Mouse (Mus musculus) Patski (cell line): ENCODE data around the gene Mtcl1. TPM values are rescaled to one million over a fixed set of nuclear protein-coding genes. Genes with fewer than 3 reads are reported as not detected.
A peak's percentile ranks its signal among the peaks of the same experiment; 100 is the strongest.

Experiments used
- ATAC-seq: fragments of 100-300 bp; one replicate; pipeline ENCODE4 v1.8.0; 2021
- CTCF ChIA-PET: fragments of 350-600 bp; sonication (Branson Sonifier 250); formaldehyde crosslinking; loops from one replicate; lab custom pipeline; 2022; ENCODE audit warnings: inconsistent platforms; lab: Charles Lee
- POLR2A ChIA-PET: fragments of 350-600 bp; sonication (Branson Sonifier 250); formaldehyde crosslinking; loops from one replicate; lab custom pipeline; 2022; ENCODE audit warnings: antibody characterized with exemption, inconsistent platforms; lab: Charles Lee
- DNase-seq: peaks from one replicate; pipeline ENCODE4 v3.0.0-alpha.2; 2011; ENCODE audit warnings: low read depth, low spot score
- H3K27me3 ChIP-seq: fragments of 371-371 bp; one replicate; pipeline ENCODE4 v1.5.1; 2021
- CTCF ChIP-seq: fragments of 100-300 bp; IDR thresholded peaks from one replicate; pipeline ENCODE4 v1.5.1; 2021
- in situ Hi-C: fragments of 300-500 bp; cut with MboI; formaldehyde crosslinking; loops from 3 replicates; pipeline ENCODE4 v1.11.1; 2018; ENCODE audit warnings: low pct_unique_long_range_greater_than_20kb, mixed read lengths
- polyA plus RNA-seq: library from polyadenylated mRNA; unstranded; gene quantifications from one replicate; pipeline ENCODE4 v1.2.3, GENCODE M21; 2021

Mtcl1 gene
- polyA plus RNA-seq: 17.5 TPM

DNA sequence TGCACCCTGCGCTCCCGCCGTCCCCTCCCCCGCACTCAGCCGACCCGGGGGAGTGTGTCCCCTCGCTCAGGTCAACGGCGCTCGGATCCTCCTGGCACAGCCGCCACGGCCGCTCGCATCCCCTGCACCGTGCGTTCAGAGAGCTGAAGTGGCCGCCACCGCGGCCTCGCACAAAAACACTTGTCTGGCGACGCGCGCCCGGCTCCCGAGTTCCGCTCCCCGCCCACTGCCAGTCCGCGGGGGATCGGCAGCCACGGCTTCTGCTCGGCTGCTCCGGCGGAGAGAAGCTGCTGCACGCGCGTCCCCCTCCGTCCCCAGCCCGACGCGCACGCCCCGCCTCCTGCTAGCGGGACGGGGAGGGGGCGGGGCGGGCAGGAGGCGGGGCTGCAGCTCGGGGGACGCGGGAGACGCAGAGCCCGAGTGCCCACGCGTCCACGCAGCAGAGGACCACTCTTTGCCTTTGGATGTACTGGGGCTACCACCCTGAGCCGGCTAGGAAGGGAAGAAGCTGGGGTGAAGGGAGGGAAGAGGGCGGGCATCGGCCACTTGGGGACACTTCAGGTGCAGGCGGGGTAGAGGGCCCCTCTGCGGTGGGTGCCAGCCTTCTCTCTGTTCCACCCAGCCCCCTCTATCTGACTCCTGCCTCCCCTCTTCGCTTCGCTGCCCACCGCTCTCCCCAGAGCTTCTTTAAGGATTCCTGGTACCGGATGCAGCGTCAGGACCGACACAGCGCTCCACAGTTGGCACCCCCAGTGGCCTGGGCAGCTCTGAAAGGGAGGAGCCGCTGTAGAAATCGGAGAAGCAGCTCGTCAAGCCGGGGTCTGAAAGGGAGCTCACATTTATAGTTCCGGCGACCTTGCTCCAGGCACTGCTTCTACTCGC, at the start of gene Mtcl1:
TSS of gene Mtcl1 (minus strand) at position 291 of the 882 bp plus-strand sequence.
- POLR2A ChIA-PET: interaction anchor here (1.2 to 1.4 kb wide), 2 partner anchors 38 to 110 kb away, joined by 3 read pairs; no protein-coding TSS in a partner anchor
- peak; percentile 56 for ATAC-seq
- CTCF ChIA-PET: interaction anchor here (0.8 to 1.7 kb wide), 7 partner anchors 54 to 237 kb away, joined by 3 to 5 read pairs (median 3); no protein-coding TSS in a partner anchor
- no peak for DNase-seq
- no peaks in the 10 kb centered on the region for H3K27me3 ChIP-seq
- TF ChIP-seq CTCF: no peak
- in situ Hi-C loops: loop anchor here (5.0 kb wide), 1 partner anchor 97 kb away; no protein-coding TSS in a partner anchor

DNA sequence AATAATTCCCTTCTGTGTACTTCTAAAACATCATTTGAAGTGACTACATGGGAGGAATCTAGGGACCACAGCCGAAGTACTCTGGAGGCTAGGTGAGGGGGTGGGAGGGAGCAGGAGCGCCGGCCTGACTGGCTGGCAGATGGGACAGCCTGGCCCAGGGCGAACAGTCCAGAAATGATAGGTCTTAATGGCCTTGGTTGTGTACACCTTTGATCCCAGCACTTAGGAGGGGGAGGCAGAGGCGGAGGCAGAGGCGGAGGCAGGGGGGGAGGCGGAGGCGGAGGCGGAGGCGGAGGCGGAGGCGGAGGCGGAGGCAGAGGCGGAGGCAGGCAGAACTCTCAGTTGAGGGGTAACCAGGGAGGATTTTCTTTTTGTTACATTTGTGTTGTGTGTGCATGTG, 49.0 kb upstream of the Mtcl1 start:
- ATAC-seq (no peak), DNase-seq (no peak)
- in situ Hi-C loops: no loop called here
- CTCF ChIA-PET: no interaction called here
- POLR2A ChIA-PET: no interaction called here
- H3K27me3 ChIP-seq: no peaks in the 10 kb centered on the region
- no peak for TF ChIP-seq CTCF

GRCm38 (mm10) chr17:66496589-66496988, 47.0 kb upstream of the Mtcl1 start:
- no peak for TF ChIP-seq CTCF
- in situ Hi-C loops: no loop called here
- no peaks in the 10 kb centered on the region for H3K27me3 ChIP-seq
- POLR2A ChIA-PET: interaction anchor here (1.1 kb wide), 1 partner anchor 9 kb away, joined by 3 read pairs; no protein-coding TSS in a partner anchor
- ATAC-seq (no peak), DNase-seq (no peak)
- CTCF ChIA-PET: no interaction called here

DNA sequence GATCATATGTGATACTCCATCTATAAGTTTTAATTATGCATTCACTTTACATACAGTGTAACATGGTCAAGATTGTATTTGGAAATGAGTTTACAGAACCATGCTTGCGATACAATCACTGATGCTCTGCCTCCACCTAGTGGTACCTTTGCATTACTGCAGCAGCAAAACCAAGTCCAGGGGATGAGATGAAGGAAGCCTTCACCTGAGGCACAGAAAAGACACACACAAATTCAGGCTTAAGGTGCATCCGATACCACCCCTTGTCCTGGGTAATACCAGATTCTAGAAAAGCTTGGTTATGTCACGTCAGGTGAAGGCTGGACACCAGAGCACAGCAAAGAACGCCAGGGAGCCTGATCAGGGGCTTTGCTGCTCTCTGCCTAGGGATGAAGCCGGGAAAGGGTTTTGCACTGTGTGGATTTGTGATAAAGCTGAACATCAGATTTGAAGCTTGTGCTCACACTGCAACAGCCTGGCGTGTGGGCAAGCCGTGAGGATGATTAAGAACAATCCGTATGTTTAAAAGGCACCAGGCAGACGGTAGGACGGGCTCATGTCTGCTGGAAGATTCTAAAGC, 40.6 kb upstream of the Mtcl1 start:
- POLR2A ChIA-PET: interaction anchor here (0.6 kb wide), 2 partner anchors 11 to 1688 kb away, joined by 3 to 4 read pairs; no protein-coding TSS in a partner anchor
- ATAC-seq (peak; percentile 47), DNase-seq (no peak)
- TF ChIP-seq CTCF: peak; percentile 90
- H3K27me3 ChIP-seq: no peaks in the 10 kb centered on the region
- CTCF ChIA-PET: interaction anchor here (0.7 to 0.9 kb wide), 4 partner anchors 12 to 262 kb away, joined by 3 to 4 read pairs (median 3); no protein-coding TSS in a partner anchor
- in situ Hi-C loops: no loop called here

GRCm38 (mm10) chr17:66486576-66486975, 37.0 kb upstream of the Mtcl1 start:
- DNase-seq: no peak
- POLR2A ChIA-PET: no interaction called here
- in situ Hi-C loops: loop anchor here (5.0 to 10.0 kb wide), 2 partner anchors 249 to 332 kb away; no protein-coding TSS in a partner anchor

DNA sequence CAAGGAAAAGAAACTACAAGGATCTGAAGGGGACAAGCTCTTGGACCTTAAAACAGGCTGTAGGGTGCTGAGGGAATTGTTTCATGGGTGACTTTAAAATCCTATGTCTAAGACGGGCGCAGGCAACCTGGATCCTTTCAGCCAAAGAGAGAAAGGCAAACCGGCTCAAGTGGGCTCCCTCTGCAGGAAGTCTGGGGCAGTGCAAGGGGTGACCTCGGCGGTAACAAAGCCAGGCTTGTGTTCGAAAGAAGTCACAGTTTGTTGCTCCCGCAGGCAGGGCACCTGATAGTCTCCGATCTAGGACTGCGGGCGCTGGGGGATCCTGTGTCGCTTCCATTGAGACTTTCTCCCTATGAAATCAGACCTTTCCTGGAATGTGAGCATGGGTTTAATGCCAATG, 36.2 kb upstream of the Mtcl1 start:
- in situ Hi-C loops: loop anchor here (5.0 to 10.0 kb wide), 2 partner anchors 248 to 331 kb away; no protein-coding TSS in a partner anchor
- POLR2A ChIA-PET: no interaction called here
- H3K27me3 ChIP-seq: no peaks in the 10 kb centered on the region
- ATAC-seq (peak; percentile 25), DNase-seq (no peak)
- TF ChIP-seq CTCF: peak; percentile 80
- CTCF ChIA-PET: interaction anchor here (0.7 to 2.0 kb wide), 4 partner anchors 20 to 245 kb away, joined by 3 to 9 read pairs (median 3); no protein-coding TSS in a partner anchor

More at GRCm38 (mm10) chr17:66486576-66486975, 37.0 kb upstream of the Mtcl1 start:
- no peak for ATAC-seq
- no peaks in the 10 kb centered on the region for H3K27me3 ChIP-seq
- CTCF ChIA-PET: interaction anchor here (1.0 to 1.7 kb wide), 3 partner anchors 12 to 251 kb away, joined by 3 to 9 read pairs (median 6); no protein-coding TSS in a partner anchor
- TF ChIP-seq CTCF: no peak

GRCm38 (mm10) chr17:66484965-66485364, 35.4 kb upstream of the Mtcl1 start:
- in situ Hi-C loops: loop anchor here (5.0 to 10.0 kb wide), 2 partner anchors 248 to 330 kb away; no protein-coding TSS in a partner anchor
- TF ChIP-seq CTCF: no peak
- CTCF ChIA-PET: interaction anchor here (0.7 to 2.0 kb wide), 5 partner anchors 19 to 250 kb away, joined by 3 to 9 read pairs (median 3); no protein-coding TSS in a partner anchor
- ATAC-seq (no peak), DNase-seq (no peak)
- POLR2A ChIA-PET: no interaction called here
- H3K27me3 ChIP-seq: no peaks in the 10 kb centered on the region

GRCm38 (mm10) chr17:66483651-66484454, 34.3 kb upstream of the Mtcl1 start:
- in situ Hi-C loops: loop anchor here (10.0 kb wide), 1 partner anchor 329 kb away; no protein-coding TSS in a partner anchor
- ChIA-PET POLR2A (no interaction called here), CTCF (interaction anchor here (1.1 to 2.0 kb wide), 3 partner anchors 12 to 249 kb away, joined by 5 to 9 read pairs (median 8); no protein-coding TSS in a partner anchor)
- ATAC-seq (no peak), DNase-seq (no peak)
- H3K27me3 ChIP-seq: no peaks in the 10 kb centered on the region
- TF ChIP-seq CTCF: no peak

GRCm38 (mm10) chr17:66481295-66481694, 31.7 kb upstream of the Mtcl1 start:
- in situ Hi-C loops: loop anchor here (10.0 kb wide), 1 partner anchor 326 kb away; no protein-coding TSS in a partner anchor
- no peak for TF ChIP-seq CTCF
- DNase-seq (no peak), ATAC-seq (no peak)
- no peaks in the 10 kb centered on the region for H3K27me3 ChIP-seq
- POLR2A ChIA-PET: no interaction called here
- CTCF ChIA-PET: no interaction called here
